Mouse (Mus musculus) ovary, adult 10 weeks (tissue): ENCODE results near the gene Mmaa. TPM values are rescaled to one million over a fixed set of nuclear protein-coding genes. Genes with fewer than 3 reads are reported as not detected.

Experiments
- polyA plus RNA-seq: library from polyadenylated mRNA; stranded (reverse); fragments of 350-450 nt; fragmentation: Illumina TruSeq; extraction: RNeasy Lipid Tissue Mini Kit (QIAGEN cat#74804); gene quantifications from one replicate; pipeline ENCODE4 v1.2.3, GENCODE M21; 2014

Mmaa gene
- polyA plus RNA-seq, result 6.6 TPM

GRCm38 (mm10) chr8:79294610-79295275 is at the start of gene Mmaa:
TSS of gene Mmaa (minus strand) at chr8:79294937.

GRCm38 (mm10) chr8:79248470-79248869 is 46.3 kb downstream of the Mmaa start, which contains the start of gene 1700011L22Rik:
TSS of gene 1700011L22Rik (minus strand) at chr8:79248570.

Other genes starting within 250 kb of the Mmaa start
- gene 1700011L22Rik, start 46.4 kb downstream of the Mmaa start, polyA plus RNA-seq, result not detected
- gene Smad1, start 104.6 kb upstream of the Mmaa start, polyA plus RNA-seq, result 40.7 TPM